Mouse (Mus musculus) heart, postnatal 0 days (tissue): ENCODE measurements around the gene Set.

Source experiments
- CTCF ChIP-seq: IDR thresholded peaks from 2 replicates; pipeline ENCODE4 v1.5.1; 2016; ENCODE audit warnings: antibody characterized with exemption, control low read depth, low read depth
- EP300 ChIP-seq: IDR thresholded peaks from 2 replicates; pipeline ENCODE4 v1.6.1; 2016; ENCODE audit warnings: antibody characterized with exemption, low read depth

DNA sequence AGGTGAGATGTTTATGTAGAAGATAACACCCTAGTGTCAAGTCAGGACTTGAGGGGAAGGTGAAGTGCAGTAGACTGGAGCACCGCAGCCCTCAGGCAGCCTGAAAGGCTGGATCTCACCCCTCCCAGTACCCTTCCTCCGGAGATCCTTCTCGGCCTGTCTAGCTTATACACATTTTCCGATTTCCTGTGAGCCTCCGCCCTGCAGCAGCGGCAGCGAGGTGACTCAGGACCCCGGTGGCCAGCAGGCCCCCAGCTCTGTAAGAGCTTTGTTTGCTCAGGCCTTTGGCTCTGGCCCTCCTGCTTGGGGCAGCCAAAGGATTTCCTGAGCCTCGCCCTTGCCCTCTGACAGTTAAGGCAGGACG, 21.2 kb downstream of the Set start:
- TF ChIP-seq EP300 (no peak), CTCF (no peak)
